Mouse (Mus musculus) cerebellum, postnatal 10 days (tissue): ENCODE results near the gene Gemin5.

Source experiments
- DNase-seq, 2 experiments: peaks; one replicate each; pipeline ENCODE4 v3.0.0; 2021; ENCODE audit warnings: mixed read lengths in 2 of 2

The Gemin5 gene

GRCm38 (mm10) chr11:58169666-58170065 lies 1.3 kb upstream of the Gemin5 start:
- DNase-seq = no peak

- DNase-seq = no peak
These were observed 545 bp downstream of the Gemin5 start for GRCm38 (mm10) chr11:58167822-58168166.

- peak; percentile 30 to 31 for DNase-seq
These were observed 3.3 kb downstream of the Gemin5 start for GRCm38 (mm10) chr11:58165072-58165471.

DNA sequence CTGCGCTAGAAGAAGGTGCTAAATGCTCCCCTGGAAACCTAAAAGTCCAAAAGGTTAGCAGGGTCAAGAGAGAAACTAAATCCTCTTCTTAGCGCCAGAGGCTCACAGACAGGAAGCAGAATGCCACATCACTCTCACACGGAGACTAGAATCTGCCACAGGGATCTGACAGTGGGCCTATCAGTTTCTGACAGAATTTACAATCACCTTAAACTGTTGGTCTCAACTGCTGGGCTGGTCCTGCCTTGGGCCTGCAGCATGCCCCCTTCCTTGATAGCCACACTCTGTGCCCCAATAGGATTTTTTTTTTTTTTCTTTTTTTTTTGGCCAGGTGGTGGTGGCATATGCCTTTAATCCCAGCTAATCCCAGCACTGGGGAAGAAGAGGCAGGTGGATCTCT lies 11.5 kb downstream of the Gemin5 start:
- no peak for DNase-seq

GRCm38 (mm10) chr11:58155458-58155857 lies 12.9 kb downstream of the Gemin5 start:
- no peak for DNase-seq

DNA sequence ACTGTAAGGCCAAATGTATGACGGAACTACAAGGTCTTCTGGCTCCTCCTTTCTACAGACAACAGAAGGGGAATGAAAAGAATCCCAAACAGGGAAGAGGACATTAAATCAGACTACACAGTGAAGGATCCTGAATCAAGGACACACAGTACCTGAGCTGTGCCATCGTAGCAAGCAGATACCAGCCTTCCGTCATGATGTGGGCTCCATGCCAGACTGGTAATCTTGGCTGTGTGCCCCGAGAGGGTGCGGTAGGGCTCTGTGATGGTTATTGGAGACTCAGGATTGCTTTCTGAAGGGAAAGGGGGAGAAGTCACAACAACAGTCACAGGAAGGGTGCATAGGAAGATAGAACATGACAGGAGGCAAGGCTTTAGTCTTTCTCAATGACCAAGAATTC lies 22.1 kb downstream of the Gemin5 start:
- peak; percentile 73 to 77 for DNase-seq

DNA sequence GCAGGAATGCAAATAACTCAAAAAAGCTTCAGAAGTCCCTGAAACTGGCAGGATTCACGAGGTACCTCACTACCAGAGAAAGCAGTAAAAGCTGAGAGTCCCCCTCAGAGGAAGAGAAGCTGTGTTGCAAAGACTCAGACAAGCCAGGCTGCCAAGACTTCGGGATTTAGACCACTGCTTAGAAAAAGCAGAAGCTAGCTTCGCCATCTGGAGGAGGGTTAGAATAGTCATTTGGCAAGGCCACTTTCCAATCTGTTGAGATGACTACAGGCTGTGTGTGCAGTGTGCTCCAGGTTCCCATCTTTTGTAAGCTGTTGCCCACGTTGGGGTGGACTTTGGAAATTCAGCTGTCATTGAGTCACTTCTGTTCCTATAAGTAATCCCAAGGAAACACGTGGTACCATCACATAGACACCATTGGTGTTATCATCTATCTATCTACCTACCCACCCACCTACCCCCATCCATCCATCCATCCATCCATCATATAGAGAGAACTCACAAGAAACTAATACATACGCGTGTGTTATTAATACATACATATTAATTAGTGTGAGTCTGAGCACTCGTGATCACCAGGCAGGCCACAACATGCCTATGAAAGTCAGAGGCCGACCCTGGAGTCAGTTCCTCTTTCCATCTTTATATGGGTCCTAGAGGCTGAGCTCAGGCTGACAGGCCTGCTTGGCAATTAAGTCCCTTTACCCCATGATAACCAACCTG lies 24.5 kb downstream of the Gemin5 start:
- DNase-seq = peak; percentile 68 to 71

- DNase-seq = no peak
These were observed 28.9 kb downstream of the Gemin5 start for GRCm38 (mm10) chr11:58139466-58139865.

- DNase-seq = no peak
These were observed 29.5 kb downstream of the Gemin5 start for GRCm38 (mm10) chr11:58138821-58139220.

DNA sequence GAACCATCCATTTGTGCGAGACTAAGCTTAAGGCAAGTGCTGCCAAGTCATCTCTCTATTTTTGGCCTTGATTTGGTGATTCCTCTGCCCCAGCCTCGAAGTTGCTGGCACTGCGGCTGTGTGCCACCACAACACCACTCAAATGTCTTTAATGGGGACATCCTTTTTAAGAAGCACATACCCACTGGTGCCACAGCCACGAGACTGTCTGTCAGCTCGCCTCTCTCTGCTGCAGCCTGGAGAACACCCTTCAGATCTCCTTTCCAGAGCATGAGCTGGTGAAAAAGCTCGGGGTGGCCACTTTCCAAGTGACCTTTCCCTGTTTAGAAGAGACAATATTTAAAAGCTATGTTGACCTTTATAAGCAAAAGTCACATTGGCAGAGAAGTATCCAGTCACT lies 31.7 kb downstream of the Gemin5 start:
- no peak for DNase-seq

DNA sequence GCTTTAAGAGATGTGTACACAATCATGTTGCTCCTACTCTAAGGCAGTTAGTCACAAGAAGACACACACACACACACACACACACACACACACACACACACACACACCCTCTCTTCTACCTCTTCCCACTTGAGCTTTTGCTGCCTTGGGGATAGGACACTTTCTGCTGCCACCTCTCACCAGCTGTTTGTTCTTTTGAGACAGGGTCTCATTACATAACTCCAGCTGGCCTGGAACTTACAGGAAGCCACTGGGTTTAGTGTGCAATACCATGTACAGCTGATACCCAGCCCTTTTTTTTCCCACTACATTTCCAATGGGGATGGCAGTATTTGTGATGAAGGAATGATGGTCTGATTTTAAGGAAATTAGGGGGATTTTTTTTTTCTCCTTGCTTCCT lies 33.0 kb downstream of the Gemin5 start:
- no peak for DNase-seq

- no peak for DNase-seq
These were observed 33.5 kb downstream of the Gemin5 start for GRCm38 (mm10) chr11:58134869-58135268.

GRCm38 (mm10) chr11:58132026-58132425 lies 36.3 kb downstream of the Gemin5 start:
- DNase-seq = no peak

- DNase-seq = no peak
These were observed 39.0 kb downstream of the Gemin5 start for GRCm38 (mm10) chr11:58129302-58129843.

- DNase-seq = no peak
These were observed 40.8 kb downstream of the Gemin5 start for GRCm38 (mm10) chr11:58127544-58127943.

DNA sequence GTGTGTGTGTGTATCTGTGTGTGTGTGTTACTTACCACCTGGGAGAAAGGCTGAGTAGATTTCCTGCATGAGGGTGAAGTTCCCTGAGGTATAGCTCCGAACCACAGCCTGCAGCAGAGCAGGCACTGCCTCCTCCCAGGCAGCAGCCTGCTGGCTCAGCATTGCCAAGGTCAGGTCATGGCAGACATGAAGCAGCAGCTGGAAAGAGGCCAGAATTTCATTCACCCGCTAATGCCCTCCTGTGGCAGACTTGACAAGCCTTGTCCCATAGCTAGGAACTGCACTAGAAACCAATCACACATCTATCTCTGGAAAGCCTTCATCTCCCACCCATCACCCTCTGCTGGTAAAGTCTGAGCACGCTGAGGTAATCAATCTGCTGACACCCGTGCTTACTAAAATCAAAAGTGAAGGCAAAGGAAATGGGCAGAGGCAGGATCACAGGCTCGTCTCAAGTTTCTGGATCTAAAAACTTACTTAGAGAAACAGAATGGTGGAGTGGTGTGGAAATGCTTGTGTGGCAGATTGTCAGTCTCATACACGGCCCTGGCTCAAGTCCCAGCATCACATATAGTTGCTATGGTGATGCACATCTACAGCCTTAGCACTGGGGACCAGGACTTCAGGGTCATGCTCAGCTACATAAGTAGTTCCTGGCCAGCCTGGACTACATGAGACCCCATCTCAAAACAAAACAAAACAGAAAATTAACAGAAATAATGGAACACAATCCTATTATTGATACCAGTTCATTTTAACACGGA lies 41.8 kb downstream of the Gemin5 start:
- peak; percentile 87 to 91 for DNase-seq

- DNase-seq = peak; percentile 46 to 56
These were observed 43.3 kb downstream of the Gemin5 start for GRCm38 (mm10) chr11:58125021-58125420.

- peak; percentile 29 to 42 for DNase-seq
These were observed 44.6 kb downstream of the Gemin5 start for GRCm38 (mm10) chr11:58123711-58124110.

DNA sequence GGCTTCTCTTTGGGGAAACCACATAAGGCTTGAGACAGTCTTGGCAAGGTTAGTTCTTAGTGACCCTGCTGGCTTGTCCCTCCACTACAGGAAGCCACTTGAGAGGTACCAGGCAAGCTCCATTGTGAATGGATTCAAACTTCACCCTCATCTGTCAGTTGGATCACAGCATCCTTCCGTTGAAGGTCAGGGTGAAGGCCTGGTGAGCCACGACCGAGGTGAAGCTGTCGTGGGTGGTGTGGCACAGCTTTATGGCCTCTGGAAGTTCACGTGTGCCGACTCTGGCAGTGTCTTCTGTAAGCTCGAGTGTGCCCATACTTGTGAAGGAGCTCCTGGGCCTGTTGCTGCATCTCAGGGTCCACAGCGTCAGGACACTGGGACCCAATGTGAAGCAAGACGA lies 47.0 kb downstream of the Gemin5 start:
- DNase-seq = no peak

DNA sequence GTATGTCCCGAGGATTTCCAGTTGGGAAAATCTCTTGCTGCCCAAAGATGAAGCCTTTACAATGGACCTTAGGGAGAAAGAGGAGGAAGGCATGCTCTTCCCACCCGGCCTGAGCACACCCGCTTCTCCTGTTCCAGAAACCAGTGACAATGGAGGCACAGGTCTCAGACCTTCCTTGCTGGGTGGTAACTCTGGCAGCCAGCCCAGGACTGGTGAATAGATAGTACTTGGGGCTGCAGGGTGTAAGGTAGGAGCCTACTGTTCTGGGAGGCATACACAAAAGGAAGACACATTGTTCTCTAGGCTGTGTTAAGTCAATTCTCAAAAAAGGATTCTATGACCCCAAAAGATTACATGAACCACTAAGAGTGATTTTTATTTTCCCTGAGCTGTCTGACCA lies 47.7 kb downstream of the Gemin5 start:
- no peak for DNase-seq

GRCm38 (mm10) chr11:58117044-58117652 lies 51.2 kb downstream of the Gemin5 start:
- DNase-seq = peak in 1 of 2 experiments; percentile 21

GRCm38 (mm10) chr11:58116560-58116959 lies 51.8 kb downstream of the Gemin5 start:
- no peak for DNase-seq

- DNase-seq = no peak
These were observed 60.5 kb downstream of the Gemin5 start for GRCm38 (mm10) chr11:58107664-58108337.
